9 mouse cellular contexts compared by ENCODE assay signal in the genomic region with DNA sequence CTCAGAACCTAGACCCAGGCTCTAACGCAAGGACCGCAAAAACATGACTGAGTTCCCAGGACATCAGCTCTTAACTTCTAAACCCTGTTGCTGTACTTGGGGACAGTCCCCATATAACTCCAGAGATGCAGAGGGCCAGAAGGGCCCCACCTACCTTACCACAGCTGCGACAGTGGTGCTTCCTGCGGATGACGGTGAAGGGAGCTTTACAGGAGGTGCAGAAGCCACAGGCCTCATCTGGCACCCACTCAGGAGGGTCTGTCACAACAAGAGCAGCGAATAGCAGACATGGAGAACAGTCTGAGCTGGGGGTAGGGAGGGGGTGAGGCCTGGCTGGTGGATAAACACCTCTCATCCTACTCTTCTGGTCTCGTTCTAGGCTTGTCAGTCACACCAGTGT. TPM values are rescaled to one million over a fixed set of nuclear protein-coding genes. Genes with fewer than 3 reads are reported as not detected.
DNase-seq lines count a peak whose midpoint lies in the region; ATAC-seq lines count a peak whose summit lies in the region.
"Had no signal": no experiment of that assay in that cellular context is flagged by ENCODE, and none has a peak within 500 bp of the region (broad histone marks: within the 10 kb centered on the region; RNA-seq: fewer than 3 reads in every experiment).

No protein-coding gene starts in this region.

- peak; percentile 51 for DNase-seq in A20 (ENCODE audit: low read depth, low spot score)
- peak; percentile 85 to 93 for DNase-seq in thymus, adult 18-20 months
- DNase-seq in retina, postnatal 1 day = no peak
- DNase-seq in yolk sac, embryonic 10.5 days (ENCODE audit: low spot score) = no peak
- no peak for DNase-seq in layer of hippocampus, postnatal 14 days (ENCODE audit: low spot score in 2 of 2)
- DNase-seq: heart, postnatal 14 days; kidney, adult 11 months had no signal

- ATAC-seq in CD4-positive, CD25-positive, alpha-beta regulatory T cell, adult 4 months = peak; percentile 92
- peak; percentile 40 for ATAC-seq in megakaryocyte progenitor cell, adult 5-6 weeks (replicated peaks; ENCODE audit: poor library complexity)

RNA-seq across cellular contexts. Expression of gene Mxd4, which starts 8.9 kb away (rescaled TPM):
- 100 to 1,000 TPM; 128 to 166 TPM for polyA plus RNA-seq in CD4-positive, CD25-positive, alpha-beta regulatory T cell, adult 4 months (2017; shearing (Covaris generic))
- 14.7 and 17.4 TPM in 2 replicates for total RNA-seq in megakaryocyte progenitor cell, adult 5-6 weeks (2015)
- total RNA-seq in megakaryocyte progenitor cell, adult 5-6 weeks (2017) = 20.1 and 21.0 TPM in 2 replicates
- 10 to 100 TPM; 79.2 to 89.4 TPM for total RNA-seq in layer of hippocampus, postnatal 14 days (2021)

RNA-seq across cellular contexts. Expression of gene Haus3, which starts 27.1 kb away (rescaled TPM):
- polyA plus RNA-seq in CD4-positive, CD25-positive, alpha-beta regulatory T cell, adult 4 months (2017; shearing (Covaris generic)) = 10 to 100 TPM; 80.1 to 90.0 TPM
- total RNA-seq in megakaryocyte progenitor cell, adult 5-6 weeks (2015) = 90.0 and 96.2 TPM in 2 replicates
- total RNA-seq in megakaryocyte progenitor cell, adult 5-6 weeks (2017) = 108 and 158 TPM in 2 replicates
- total RNA-seq in layer of hippocampus, postnatal 14 days (2021) = 1 to 10 TPM; 5.8 to 7.5 TPM

RNA-seq across cellular contexts. Expression of gene Poln, which starts 27.2 kb away (rescaled TPM):
- polyA plus RNA-seq in CD4-positive, CD25-positive, alpha-beta regulatory T cell, adult 4 months (2017; shearing (Covaris generic)) = 1 to 10 TPM in 1 of 2 experiments, under 1 TPM in 1; 0.77 to 3.5 TPM
- total RNA-seq in megakaryocyte progenitor cell, adult 5-6 weeks (2015) = 1.7 and 2.1 TPM in 2 replicates
- 1.2 and 2.5 TPM in 2 replicates for total RNA-seq in megakaryocyte progenitor cell, adult 5-6 weeks (2017)
- under 1 TPM; 0.67 to 0.81 TPM for total RNA-seq in layer of hippocampus, postnatal 14 days (2021)

Comparison
In these comparisons a context has a peak if more than half of its experiments do, and no peak if none do; other contexts are left out.
1. DNase-seq: peak in A20 (single experiment) and thymus, adult 18-20 months (2 of 2); none in retina, postnatal 1 day (single experiment), yolk sac, embryonic 10.5 days (single experiment) and layer of hippocampus, postnatal 14 days (0 of 2).
2. RNA of gene Haus3, which starts 27.1 kb away (total RNA-seq): 90.0 to 158 TPM in megakaryocyte progenitor cell, adult 5-6 weeks; 5.8 to 7.5 TPM in layer of hippocampus, postnatal 14 days; every median in the first group is over 10 times any median in the second.